Mouse (Mus musculus) right cerebral cortex, postnatal 36 days (tissue): ENCODE data around the gene Casz1.

Experiments used
- DNase-seq, 2 experiments: peaks; one replicate each; pipeline ENCODE4 v3.0.0; 2022; ENCODE audit warnings: low spot score in 2 of 2, mixed read lengths in 1 of 2

Gene Casz1

GRCm38 (mm10) chr4:148804137-148804779, at the start of gene Casz1:
Gene Casz1 (plus strand): TSS chr4:148804429.
- peak; percentile 74 to 76 for DNase-seq

GRCm38 (mm10) chr4:148758863-148759262, 45.4 kb upstream of the Casz1 start:
- DNase-seq: no peak

- no peak for DNase-seq
Measured at GRCm38 (mm10) chr4:148760152-148760551, 44.1 kb upstream of the Casz1 start.

GRCm38 (mm10) chr4:148766021-148766775, 38.0 kb upstream of the Casz1 start:
- no peak for DNase-seq

- no peak for DNase-seq
Measured at GRCm38 (mm10) chr4:148767655-148768305, 36.4 kb upstream of the Casz1 start.

- no peak for DNase-seq
Measured at GRCm38 (mm10) chr4:148768649-148769048, 35.6 kb upstream of the Casz1 start.

- no peak for DNase-seq
Measured at GRCm38 (mm10) chr4:148770582-148771408, 33.4 kb upstream of the Casz1 start.

GRCm38 (mm10) chr4:148771409-148771929, 32.8 kb upstream of the Casz1 start:
- no peak for DNase-seq

GRCm38 (mm10) chr4:148772658-148773057, 31.6 kb upstream of the Casz1 start:
- DNase-seq: no peak

- DNase-seq: no peak
Measured at GRCm38 (mm10) chr4:148774036-148774435, 30.2 kb upstream of the Casz1 start.

- DNase-seq: no peak
Measured at GRCm38 (mm10) chr4:148775476-148776269, 28.6 kb upstream of the Casz1 start.

- DNase-seq: no peak
Measured at GRCm38 (mm10) chr4:148780097-148780621, 24.1 kb upstream of the Casz1 start.

GRCm38 (mm10) chr4:148781516-148781915, 22.7 kb upstream of the Casz1 start:
- DNase-seq: no peak

GRCm38 (mm10) chr4:148782880-148783279, 21.3 kb upstream of the Casz1 start:
- DNase-seq: no peak

- no peak for DNase-seq
Measured at GRCm38 (mm10) chr4:148783760-148784159, 20.5 kb upstream of the Casz1 start.

GRCm38 (mm10) chr4:148785053-148785567, 19.1 kb upstream of the Casz1 start:
- no peak for DNase-seq

- no peak for DNase-seq
Measured at GRCm38 (mm10) chr4:148785995-148786394, 18.2 kb upstream of the Casz1 start.

- DNase-seq: no peak
Measured at GRCm38 (mm10) chr4:148790940-148791339, 13.3 kb upstream of the Casz1 start.

- DNase-seq: no peak
Measured at GRCm38 (mm10) chr4:148795038-148795437, 9.2 kb upstream of the Casz1 start.
